Mouse (Mus musculus) Patski (cell line): ENCODE measurements at regions not wholly inside any gene's neighbourhood (a gene's known extent, or its start where the extent isn't known, plus 50 kb on each side); places are given as distances from the start of the nearest gene placed in this dataset.

Experiments
- ATAC-seq: fragments of 100-300 bp; one replicate; pipeline ENCODE4 v1.8.0; 2021
- CTCF ChIA-PET: fragments of 350-600 bp; sonication (Branson Sonifier 250); formaldehyde crosslinking; loops from one replicate; lab custom pipeline; 2022; ENCODE audit warnings: inconsistent platforms; lab: Charles Lee
- POLR2A ChIA-PET: fragments of 350-600 bp; sonication (Branson Sonifier 250); formaldehyde crosslinking; loops from one replicate; lab custom pipeline; 2022; ENCODE audit warnings: antibody characterized with exemption, inconsistent platforms; lab: Charles Lee
- DNase-seq: peaks from one replicate; pipeline ENCODE4 v3.0.0-alpha.2; 2011; ENCODE audit warnings: low read depth, low spot score
- H3K27me3 ChIP-seq: fragments of 371-371 bp; one replicate; pipeline ENCODE4 v1.5.1; 2021
- CTCF ChIP-seq: fragments of 100-300 bp; IDR thresholded peaks from one replicate; pipeline ENCODE4 v1.5.1; 2021
- in situ Hi-C: fragments of 300-500 bp; cut with MboI; formaldehyde crosslinking; loops from 3 replicates; pipeline ENCODE4 v1.11.1; 2018; ENCODE audit warnings: low pct_unique_long_range_greater_than_20kb, mixed read lengths

GRCm38 (mm10) chr2:160131797-160132196 is 202.2 kb downstream of the Gm826 start:
- no peak for ATAC-seq
- in situ Hi-C loops, result no loop called here
- ChIA-PET CTCF (interaction anchor here (1.2 kb wide), 1 partner anchor 8 kb away, joined by 3 read pairs; no protein-coding TSS in a partner anchor), POLR2A (no interaction called here)
- DNase-seq, result no peak
- no peaks in the 10 kb centered on the region for H3K27me3 ChIP-seq
- TF ChIP-seq CTCF, result no peak

- TF ChIP-seq CTCF, result no peak
- ChIA-PET CTCF (no interaction called here), POLR2A (interaction anchor here (0.6 kb wide), 1 partner anchor 287 kb away, joined by 3 read pairs; no protein-coding TSS in a partner anchor)
- no peak for DNase-seq
- no peaks in the 10 kb centered on the region for H3K27me3 ChIP-seq
- in situ Hi-C loops, result no loop called here
- ATAC-seq, result no peak
These were observed 202.6 kb downstream of the Gm826 start for GRCm38 (mm10) chr2:160131386-160131785.

GRCm38 (mm10) chr2:160117148-160117547 is 216.8 kb downstream of the Gm826 start:
- CTCF ChIA-PET, result no interaction called here

GRCm38 (mm10) chr2:160111176-160111692 is 222.7 kb downstream of the Gm826 start:
- no peak for DNase-seq

More at GRCm38 (mm10) chr2:160117148-160117547, 216.8 kb downstream of the Gm826 start:
- ATAC-seq, result no peak
- POLR2A ChIA-PET, result no interaction called here
- TF ChIP-seq CTCF, result no peak
- in situ Hi-C loops, result loop anchor here (25.0 kb wide), 1 partner anchor 1055 kb away; no protein-coding TSS in a partner anchor
- DNase-seq, result no peak
- H3K27me3 ChIP-seq, result peaks cover 2% of the 10 kb centered on the region

GRCm38 (mm10) chr2:160093078-160093477 is 240.9 kb downstream of the Gm826 start:
- ChIA-PET CTCF (no interaction called here), POLR2A (no interaction called here)
- DNase-seq, result no peak
- H3K27me3 ChIP-seq, result peaks cover 3% of the 10 kb centered on the region
- TF ChIP-seq CTCF, result no peak
- in situ Hi-C loops, result no loop called here
- no peak for ATAC-seq

More at GRCm38 (mm10) chr2:160111176-160111692, 222.7 kb downstream of the Gm826 start:
- ChIA-PET POLR2A (no interaction called here), CTCF (no interaction called here)
- no peak for ATAC-seq
- H3K27me3 ChIP-seq, result peaks cover 2% of the 10 kb centered on the region
- in situ Hi-C loops, result loop anchor here (25.0 kb wide), 1 partner anchor 1049 kb away; no protein-coding TSS in a partner anchor
- TF ChIP-seq CTCF, result no peak

GRCm38 (mm10) chr2:160085999-160086398 is 248.0 kb downstream of the Gm826 start:
- in situ Hi-C loops, result no loop called here
- ChIA-PET POLR2A (no interaction called here), CTCF (no interaction called here)
- no peaks in the 10 kb centered on the region for H3K27me3 ChIP-seq
- ATAC-seq, result no peak
- DNase-seq, result no peak
- TF ChIP-seq CTCF, result no peak

GRCm38 (mm10) chr2:160083674-160084073 is 250.3 kb downstream of the Gm826 start:
- ChIA-PET POLR2A (interaction anchor here (0.6 kb wide), 1 partner anchor 305 kb away, joined by 3 read pairs; no protein-coding TSS in a partner anchor), CTCF (interaction anchor here (0.7 kb wide), 1 partner anchor 36 kb away, joined by 3 read pairs; no protein-coding TSS in a partner anchor)
- in situ Hi-C loops, result no loop called here
- DNase-seq (no peak), ATAC-seq (no peak)
- H3K27me3 ChIP-seq, result no peaks in the 10 kb centered on the region
- no peak for TF ChIP-seq CTCF

GRCm38 (mm10) chr2:160082106-160082653 is 251.8 kb downstream of the Gm826 start:
- ATAC-seq (no peak), DNase-seq (no peak)
- TF ChIP-seq CTCF, result no peak
- no peaks in the 10 kb centered on the region for H3K27me3 ChIP-seq
- in situ Hi-C loops, result no loop called here
- ChIA-PET POLR2A (no interaction called here), CTCF (interaction anchor here (1.6 kb wide), 1 partner anchor 19 kb away, joined by 4 read pairs; no protein-coding TSS in a partner anchor)

GRCm38 (mm10) chr2:160075694-160076093 is 258.3 kb downstream of the Gm826 start:
- DNase-seq, result no peak
- ATAC-seq, result peak; percentile 99
- CTCF ChIA-PET, result no interaction called here
- H3K27me3 ChIP-seq, result no peaks in the 10 kb centered on the region
- POLR2A ChIA-PET, result interaction anchor here (1.0 kb wide), 1 partner anchor 8 kb away, joined by 5 read pairs; no protein-coding TSS in a partner anchor
- no peak for TF ChIP-seq CTCF
- in situ Hi-C loops, result loop anchor here (10.0 kb wide), 1 partner anchor 149 kb away; no protein-coding TSS in a partner anchor

- ChIA-PET POLR2A (no interaction called here), CTCF (no interaction called here)
- no peak for DNase-seq
- no peak for TF ChIP-seq CTCF
- no peaks in the 10 kb centered on the region for H3K27me3 ChIP-seq
- no peak for ATAC-seq
- in situ Hi-C loops, result loop anchor here (10.0 kb wide), 1 partner anchor 154 kb away; no protein-coding TSS in a partner anchor
These were observed 263.5 kb downstream of the Gm826 start for GRCm38 (mm10) chr2:160070441-160070840.

- CTCF ChIA-PET, result no interaction called here
- TF ChIP-seq CTCF, result no peak
- in situ Hi-C loops, result no loop called here
- POLR2A ChIA-PET, result no interaction called here
- DNase-seq (no peak), ATAC-seq (no peak)
- H3K27me3 ChIP-seq, result no peaks in the 10 kb centered on the region
These were observed 265.2 kb downstream of the Gm826 start for GRCm38 (mm10) chr2:160068772-160069171.
